Mouse (Mus musculus) limb, embryonic 13.5 days (tissue): Measurements from ENCODE around the gene Slc30a9. TPM values are rescaled to one million over a fixed set of nuclear protein-coding genes. Genes with fewer than 3 reads are reported as not detected.

Experiments
- ATAC-seq: fragments of 200-750 bp; cut with Nextera tagmentation; 2 replicates; pipeline ENCODE4 v1.8.0; 2017; ENCODE audit warnings: low read depth, moderate number of reproducible peaks, moderate TSS enrichment; ENCODE audit not compliant: low FRiP score
- H3K27ac ChIP-seq: fragments of 300-500 bp; sonication (generic); 2 replicates; pipeline ENCODE4 v1.5.1; 2015; ENCODE audit warnings: inconsistent platforms, mild to moderate bottlenecking, moderate library complexity
- H3K27me3 ChIP-seq: fragments of 300-500 bp; sonication (generic); 2 replicates; pipeline ENCODE4 v1.6.1; 2015; ENCODE audit warnings: mild to moderate bottlenecking, inconsistent platforms
- H3K36me3 ChIP-seq: fragments of 300-500 bp; sonication (generic); 2 replicates; pipeline ENCODE4 v1.6.1; 2015; ENCODE audit warnings: inconsistent platforms, mild to moderate bottlenecking, moderate library complexity
- H3K4me1 ChIP-seq: fragments of 300-500 bp; sonication (generic); 2 replicates; pipeline ENCODE4 v1.6.1; 2015; ENCODE audit warnings: inconsistent platforms
- H3K4me2 ChIP-seq: fragments of 300-500 bp; sonication (generic); replicated peaks from 2 replicates; pipeline ENCODE4 v1.6.1; 2015; ENCODE audit warnings: inconsistent platforms, mild to moderate bottlenecking, moderate library complexity
- H3K4me3 ChIP-seq: fragments of 300-500 bp; sonication (generic); 2 replicates; pipeline ENCODE4 v1.5.1; 2015; ENCODE audit warnings: moderate library complexity, mild to moderate bottlenecking, inconsistent platforms
- H3K9ac ChIP-seq: fragments of 300-500 bp; sonication (generic); 2 replicates; pipeline ENCODE4 v1.6.1; 2015; ENCODE audit warnings: mild to moderate bottlenecking, inconsistent platforms
- H3K9me3 ChIP-seq: fragments of 300-500 bp; sonication (generic); 2 replicates; pipeline ENCODE4 v1.6.1; 2016; ENCODE audit warnings: inconsistent platforms
- WGBS: fragments of 180-500 bp; shearing (Covaris S2); methylation state at CpG from one replicate; pipeline ENCODE4 v1.1.7; 2015; 5-methylcytosine and 5-hydroxymethylcytosine counted together
- polyA plus RNA-seq: library from polyadenylated mRNA; unstranded; fragments of >200 nt; fragmentation: Nextera tagmentation; extraction: Ambion mirVana; gene quantifications from 2 replicates; pipeline ENCODE4 v1.2.1, GENCODE M21; 2015

Gene Slc30a9
- polyA plus RNA-seq = 95.2 and 97.0 TPM in 2 replicates

- H3K9me3 ChIP-seq = no peaks in the 10 kb centered on the region
- peak within 1 kb of the TSS; percentile 98 for H3K4me3 ChIP-seq
- H3K27ac ChIP-seq = peak within 1 kb of the TSS; percentile 33; the same call in 1 of the 2 replicates
- under 1% methylated on average over 66 of the region's 83 CpGs for WGBS
- H3K4me2 ChIP-seq = peak within 1 kb of the TSS; percentile 81
- H3K27me3 ChIP-seq = no peaks in the 10 kb centered on the region
- H3K36me3 ChIP-seq = peaks cover 12% of the 10 kb centered on the region; the same call in 1 of the 2 replicates
- peak; percentile 97 for ATAC-seq
- peaks cover 10% of the 10 kb centered on the region for H3K4me1 ChIP-seq
- peak within 1 kb of the TSS; percentile 92 for H3K9ac ChIP-seq
Observed at GRCm38 (mm10) chr5:67306698-67307521, at the start of gene Slc30a9. Gene Slc30a9, plus strand, starts transcription at chr5:67306955.

DNA sequence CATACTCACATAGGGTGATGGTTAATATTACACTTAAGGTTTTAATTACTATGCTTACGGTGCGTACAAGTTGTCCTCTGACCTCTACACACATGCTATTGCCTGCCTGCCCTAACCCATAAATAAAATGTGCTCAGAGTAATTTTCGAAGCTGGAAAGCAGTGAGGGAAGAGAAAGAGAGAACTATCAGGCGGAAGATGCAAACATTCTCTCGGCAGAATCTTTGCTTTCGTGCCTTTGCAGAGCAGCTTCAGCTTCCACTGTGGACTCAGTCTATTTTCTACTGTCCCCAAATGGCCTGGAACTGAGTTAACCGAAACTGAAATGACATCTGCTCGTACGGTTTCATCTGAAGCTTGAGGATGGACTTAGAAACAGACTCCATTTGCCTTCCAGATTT lies 48.3 kb upstream of the Slc30a9 start:
- Histone ChIP-seq H3K4me2 (no peak overlapping the region), H3K9ac (no peak overlapping the region), H3K36me3 (peaks cover 9% of the 10 kb centered on the region; the same call in 1 of the 2 replicates), H3K4me3 (no peak overlapping the region), H3K27me3 (no peaks in the 10 kb centered on the region), H3K4me1 (peaks cover 17% of the 10 kb centered on the region), H3K9me3 (no peaks in the 10 kb centered on the region), H3K27ac (no peak overlapping the region)
- 69% methylated on average over 9 of the region's 9 CpGs for WGBS
- ATAC-seq = no peak

GRCm38 (mm10) chr5:67260159-67260530 lies 46.6 kb upstream of the Slc30a9 start:
- under 1% methylated on average over 9 of the region's 9 CpGs for WGBS
- Histone ChIP-seq H3K27me3 (no peaks in the 10 kb centered on the region), H3K4me1 (peaks cover 17% of the 10 kb centered on the region), H3K27ac (no peak overlapping the region), H3K9ac (peak overlapping the region; percentile 55), H3K36me3 (peaks cover 22% of the 10 kb centered on the region), H3K4me3 (peak overlapping the region; percentile 92), H3K4me2 (peak overlapping the region; percentile 63), H3K9me3 (no peaks in the 10 kb centered on the region)
- ATAC-seq = no peak; the same call in 1 of the 2 replicates

GRCm38 (mm10) chr5:67260531-67261371 lies 46.0 kb upstream of the Slc30a9 start, which contains the start of gene Tmem33:
Gene Tmem33, plus strand, starts transcription at chr5:67260565.
- H3K4me1 ChIP-seq = peaks cover 17% of the 10 kb centered on the region
- H3K36me3 ChIP-seq = peaks cover 28% of the 10 kb centered on the region
- ATAC-seq = peak; percentile 93
- H3K27ac ChIP-seq = peak within 1 kb of the TSS; percentile 93
- WGBS = under 1% methylated on average over 67 of the region's 67 CpGs
- H3K27me3 ChIP-seq = no peaks in the 10 kb centered on the region
- peak within 1 kb of the TSS; percentile 73 for H3K4me2 ChIP-seq
- peak within 1 kb of the TSS; percentile 91 for H3K9ac ChIP-seq
- no peaks in the 10 kb centered on the region for H3K9me3 ChIP-seq
- peak within 1 kb of the TSS; percentile 92 for H3K4me3 ChIP-seq

GRCm38 (mm10) chr5:67262964-67263363 lies 43.8 kb upstream of the Slc30a9 start:
- Histone ChIP-seq H3K27me3 (no peaks in the 10 kb centered on the region), H3K4me1 (peaks cover 17% of the 10 kb centered on the region), H3K4me2 (no peak overlapping the region), H3K4me3 (no peak overlapping the region), H3K9me3 (no peaks in the 10 kb centered on the region), H3K36me3 (peaks cover 48% of the 10 kb centered on the region), H3K27ac (no peak overlapping the region), H3K9ac (no peak overlapping the region)
- 94% methylated on average over 7 of the region's 7 CpGs for WGBS
- ATAC-seq = no peak

DNA sequence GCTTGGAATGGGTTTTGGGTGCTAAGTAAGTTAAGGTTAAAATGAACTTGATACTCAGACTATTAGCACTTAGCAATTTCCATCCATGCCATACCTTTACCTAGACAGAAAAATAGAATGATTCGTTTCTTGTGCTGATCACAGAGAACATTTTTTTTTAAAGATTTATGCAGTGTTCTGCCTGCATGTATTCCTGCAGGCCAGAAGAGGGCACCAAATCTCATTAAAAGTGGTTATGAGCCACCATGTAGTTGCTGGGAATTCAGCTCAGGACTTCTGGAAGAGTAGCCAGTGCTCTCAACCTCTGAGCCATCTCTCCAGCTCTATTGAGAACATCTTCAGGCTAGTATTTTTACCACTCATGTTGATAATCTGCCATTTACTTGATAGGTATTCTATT lies 40.6 kb upstream of the Slc30a9 start:
- no peaks in the 10 kb centered on the region for H3K27me3 ChIP-seq
- H3K36me3 ChIP-seq = peaks cover 64% of the 10 kb centered on the region
- no peak for ATAC-seq
- no peak overlapping the region for H3K4me3 ChIP-seq
- no peaks in the 10 kb centered on the region for H3K9me3 ChIP-seq
- peaks cover 12% of the 10 kb centered on the region for H3K4me1 ChIP-seq
- WGBS = 83% methylated on average over 1 of the region's 1 CpGs
- no peak overlapping the region for H3K4me2 ChIP-seq
- H3K27ac ChIP-seq = no peak overlapping the region
- no peak overlapping the region for H3K9ac ChIP-seq

GRCm38 (mm10) chr5:67269309-67269708 lies 37.4 kb upstream of the Slc30a9 start:
- 90% methylated on average over 8 of the region's 8 CpGs for WGBS
- Histone ChIP-seq H3K36me3 (peaks cover 48% of the 10 kb centered on the region), H3K4me2 (no peak overlapping the region), H3K9ac (no peak overlapping the region), H3K4me1 (no peaks in the 10 kb centered on the region), H3K4me3 (no peak overlapping the region), H3K27me3 (no peaks in the 10 kb centered on the region), H3K9me3 (no peaks in the 10 kb centered on the region), H3K27ac (no peak overlapping the region)
- ATAC-seq = no peak

DNA sequence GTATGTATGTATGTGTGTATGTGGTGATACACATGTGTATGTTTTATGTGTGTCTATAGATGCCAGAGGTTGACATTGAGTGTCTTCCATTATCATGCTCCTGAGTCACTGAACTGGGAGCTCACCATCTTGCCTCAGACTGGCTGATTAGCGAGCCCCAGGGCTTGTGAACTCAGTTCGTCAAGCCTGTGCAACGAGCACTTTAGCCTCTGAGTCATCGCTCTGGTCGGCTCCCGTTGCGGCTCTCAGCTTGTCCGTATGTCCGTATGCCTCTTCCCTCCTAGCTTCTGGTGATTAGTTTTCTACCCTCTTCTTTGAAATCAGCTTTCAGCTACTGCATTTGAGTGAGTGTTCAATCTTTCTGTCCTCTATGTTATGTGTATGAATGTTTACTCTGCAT lies 27.3 kb upstream of the Slc30a9 start:
- no peak for ATAC-seq
- H3K36me3 ChIP-seq = peaks cover 40% of the 10 kb centered on the region
- no peak overlapping the region for H3K4me3 ChIP-seq
- no peaks in the 10 kb centered on the region for H3K9me3 ChIP-seq
- H3K27ac ChIP-seq = no peak overlapping the region
- no peaks in the 10 kb centered on the region for H3K4me1 ChIP-seq
- no peak overlapping the region for H3K4me2 ChIP-seq
- 96% methylated on average over 9 of the region's 9 CpGs for WGBS
- H3K9ac ChIP-seq = no peak overlapping the region
- H3K27me3 ChIP-seq = no peaks in the 10 kb centered on the region

DNA sequence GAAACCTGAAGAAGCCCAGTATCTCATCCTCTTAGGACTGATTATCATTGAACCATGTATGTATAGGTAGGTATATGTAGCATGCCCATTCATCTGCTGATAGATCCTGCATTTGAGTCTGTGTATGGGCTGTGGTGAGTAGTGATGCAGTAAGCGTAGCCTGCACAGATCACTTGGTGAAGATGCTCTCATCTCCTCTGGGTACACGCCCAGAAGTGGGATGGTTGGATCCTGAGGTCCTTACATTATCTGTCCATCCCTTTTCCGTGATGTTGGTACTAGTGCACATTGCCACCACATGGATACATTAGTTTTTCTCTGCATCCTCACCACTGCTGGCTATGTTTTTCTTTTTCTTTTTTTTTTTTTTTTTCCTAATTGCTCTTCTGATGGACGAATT lies 26.9 kb upstream of the Slc30a9 start:
- H3K36me3 ChIP-seq = peaks cover 44% of the 10 kb centered on the region
- no peak overlapping the region for H3K27ac ChIP-seq
- H3K9ac ChIP-seq = no peak overlapping the region
- no peak overlapping the region for H3K4me3 ChIP-seq
- no peak overlapping the region for H3K4me2 ChIP-seq
- no peak for ATAC-seq
- H3K9me3 ChIP-seq = no peaks in the 10 kb centered on the region
- 95% methylated on average over 4 of the region's 4 CpGs for WGBS
- H3K4me1 ChIP-seq = no peaks in the 10 kb centered on the region
- H3K27me3 ChIP-seq = no peaks in the 10 kb centered on the region

DNA sequence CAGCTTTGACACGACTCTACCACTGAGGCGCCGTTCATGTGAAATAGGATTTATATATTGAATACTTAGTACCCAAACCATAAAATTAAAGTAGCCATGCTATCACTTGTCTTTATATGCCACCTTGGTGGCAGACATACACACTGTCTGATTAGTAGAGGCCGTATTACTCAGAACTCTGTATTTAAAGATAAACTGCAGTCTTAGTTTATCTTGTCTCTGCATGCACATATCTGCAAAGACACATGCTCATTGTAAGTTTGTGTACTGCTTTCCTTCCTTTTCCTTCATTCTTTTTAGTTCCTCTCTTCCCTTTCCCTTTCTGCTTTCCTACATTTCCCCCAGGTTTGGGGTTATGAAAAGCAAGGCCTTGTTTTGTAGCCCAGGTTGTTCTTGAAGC lies 26.4 kb upstream of the Slc30a9 start:
- ATAC-seq = no peak
- H3K27ac ChIP-seq = no peak overlapping the region
- no peaks in the 10 kb centered on the region for H3K4me1 ChIP-seq
- H3K36me3 ChIP-seq = peaks cover 49% of the 10 kb centered on the region
- H3K27me3 ChIP-seq = no peaks in the 10 kb centered on the region
- no peaks in the 10 kb centered on the region for H3K9me3 ChIP-seq
- H3K4me3 ChIP-seq = no peak overlapping the region
- WGBS = 94% methylated on average over 4 of the region's 4 CpGs
- H3K9ac ChIP-seq = no peak overlapping the region
- no peak overlapping the region for H3K4me2 ChIP-seq

GRCm38 (mm10) chr5:67295029-67295428 lies 11.7 kb upstream of the Slc30a9 start:
- ATAC-seq = no peak
- Histone ChIP-seq H3K4me2 (no peak overlapping the region), H3K4me3 (no peak overlapping the region), H3K4me1 (no peaks in the 10 kb centered on the region), H3K9me3 (no peaks in the 10 kb centered on the region), H3K9ac (no peak overlapping the region), H3K27ac (no peak overlapping the region), H3K27me3 (no peaks in the 10 kb centered on the region), H3K36me3 (peaks cover 13% of the 10 kb centered on the region)
- 59% methylated on average over 3 of the region's 3 CpGs for WGBS

DNA sequence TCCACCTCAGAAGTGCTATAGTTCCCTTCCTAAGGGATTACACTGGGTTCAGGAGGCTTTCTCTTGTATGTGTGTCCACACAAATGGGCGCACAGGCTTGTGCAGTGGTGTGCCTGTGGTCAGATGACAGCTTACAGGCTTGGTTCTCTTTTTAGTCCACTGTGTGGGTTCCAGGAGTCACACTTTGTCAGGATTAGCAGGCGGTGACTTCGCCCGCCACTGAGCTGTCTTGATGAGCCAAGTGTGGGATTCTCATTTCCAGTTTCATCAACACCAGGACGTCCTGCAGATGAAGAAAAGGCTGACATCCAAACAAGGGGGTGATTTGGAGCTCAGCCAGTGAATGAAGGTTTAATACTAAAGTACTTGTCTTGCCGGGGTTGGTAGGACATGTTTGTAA lies 11.1 kb upstream of the Slc30a9 start:
- Histone ChIP-seq H3K4me3 (no peak overlapping the region), H3K4me2 (no peak overlapping the region), H3K27ac (no peak overlapping the region), H3K4me1 (no peaks in the 10 kb centered on the region), H3K9ac (no peak overlapping the region), H3K9me3 (no peaks in the 10 kb centered on the region), H3K36me3 (peaks cover 11% of the 10 kb centered on the region), H3K27me3 (no peaks in the 10 kb centered on the region)
- ATAC-seq = no peak
- 87% methylated on average over 6 of the region's 6 CpGs for WGBS
